Mouse (Mus musculus) inflammation-experienced regulatory T-cells, adult 16 weeks (primary cell): ENCODE data around the gene D2hgdh. TPM values are rescaled to one million over a fixed set of nuclear protein-coding genes. Genes with fewer than 3 reads are reported as not detected.

Experiments
- polyA plus RNA-seq: library from polyadenylated mRNA; unstranded; fragments of 100-300 nt; shearing (Covaris generic); gene quantifications from one replicate; pipeline ENCODE4 v1.2.1, GENCODE M21; 2017

The D2hgdh gene
- 33.9 TPM for polyA plus RNA-seq

GRCm38 (mm10) chr1:93824609-93825008, at the start of gene D2hgdh:
TSS of gene D2hgdh (plus strand) at chr1:93824909.

GRCm38 (mm10) chr1:93801741-93802238, 22.9 kb upstream of the D2hgdh start, which contains the start of gene Dtymk:
TSS of gene Dtymk (minus strand) at chr1:93801934.

GRCm38 (mm10) chr1:93803556-93804507, 20.9 kb upstream of the D2hgdh start, which contains the start of gene Ing5:
TSS of gene Ing5 (plus strand) at chr1:93803965.

GRCm38 (mm10) chr1:93861048-93861447, 36.3 kb downstream of the D2hgdh start, which contains the start of gene Gal3st2:
TSS of gene Gal3st2 (plus strand) at chr1:93861306.

Other genes with a start within 250 kb of the D2hgdh start
- 169 TPM for gene Stk25, start 166.2 kb upstream of the D2hgdh start, polyA plus RNA-seq
- not detected for gene Bok, start 139.2 kb upstream of the D2hgdh start, polyA plus RNA-seq
- gene Atg4b, start 73.4 kb upstream of the D2hgdh start, polyA plus RNA-seq = 127 TPM
- 20.2 TPM for gene Thap4, start 70.0 kb upstream of the D2hgdh start, polyA plus RNA-seq
- gene Dtymk, start 23.0 kb upstream of the D2hgdh start, polyA plus RNA-seq = 149 TPM
- gene Ing5, start 20.9 kb upstream of the D2hgdh start, polyA plus RNA-seq = 39.5 TPM
- gene Gal3st2, start 36.4 kb downstream of the D2hgdh start, polyA plus RNA-seq = not detected
- gene Gal3st2b, start 93.4 kb downstream of the D2hgdh start, polyA plus RNA-seq = 0.17 TPM
- 0.06 TPM for gene Gal3st2c, start 165.6 kb downstream of the D2hgdh start, polyA plus RNA-seq
- gene Neu4, start 195.5 kb downstream of the D2hgdh start, polyA plus RNA-seq = not detected
- 273 TPM for gene Pdcd1, start 227.6 kb downstream of the D2hgdh start, polyA plus RNA-seq